Mouse (Mus musculus): Measurements from ENCODE around the gene Agtpbp1.
"Not testable (repeated sequence)": the region's sequence is repeated elsewhere in the genome, so short reads cannot be mapped to it uniquely, and the experiment has no call there.

Agtpbp1 gene

GRCm38 (mm10) chr13:59485456-59485855, 99.6 kb downstream of the Agtpbp1 start:
- no peak for DNase-seq (ENCODE audit: low spot score in 2 of 2)

DNA sequence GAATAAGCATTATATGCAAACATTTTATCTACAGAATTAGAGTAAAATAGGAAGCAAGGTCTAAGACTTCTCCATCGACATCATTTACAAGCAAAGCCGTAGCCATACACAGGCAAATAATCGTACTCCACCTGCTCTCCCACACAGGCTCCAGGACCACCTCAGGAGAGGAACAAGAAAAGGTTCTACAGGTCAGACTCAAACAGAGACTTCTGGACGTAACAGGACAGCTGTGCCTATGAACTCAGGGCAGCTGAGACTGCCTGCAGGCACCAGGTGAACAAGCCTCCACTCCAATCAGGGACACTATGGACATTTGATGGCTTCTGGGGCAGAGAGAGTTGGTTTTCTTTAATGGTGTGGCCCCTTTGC, 103.6 kb downstream of the Agtpbp1 start:
- DNase-seq (ENCODE audit: low spot score in 2 of 2): no peak

DNA sequence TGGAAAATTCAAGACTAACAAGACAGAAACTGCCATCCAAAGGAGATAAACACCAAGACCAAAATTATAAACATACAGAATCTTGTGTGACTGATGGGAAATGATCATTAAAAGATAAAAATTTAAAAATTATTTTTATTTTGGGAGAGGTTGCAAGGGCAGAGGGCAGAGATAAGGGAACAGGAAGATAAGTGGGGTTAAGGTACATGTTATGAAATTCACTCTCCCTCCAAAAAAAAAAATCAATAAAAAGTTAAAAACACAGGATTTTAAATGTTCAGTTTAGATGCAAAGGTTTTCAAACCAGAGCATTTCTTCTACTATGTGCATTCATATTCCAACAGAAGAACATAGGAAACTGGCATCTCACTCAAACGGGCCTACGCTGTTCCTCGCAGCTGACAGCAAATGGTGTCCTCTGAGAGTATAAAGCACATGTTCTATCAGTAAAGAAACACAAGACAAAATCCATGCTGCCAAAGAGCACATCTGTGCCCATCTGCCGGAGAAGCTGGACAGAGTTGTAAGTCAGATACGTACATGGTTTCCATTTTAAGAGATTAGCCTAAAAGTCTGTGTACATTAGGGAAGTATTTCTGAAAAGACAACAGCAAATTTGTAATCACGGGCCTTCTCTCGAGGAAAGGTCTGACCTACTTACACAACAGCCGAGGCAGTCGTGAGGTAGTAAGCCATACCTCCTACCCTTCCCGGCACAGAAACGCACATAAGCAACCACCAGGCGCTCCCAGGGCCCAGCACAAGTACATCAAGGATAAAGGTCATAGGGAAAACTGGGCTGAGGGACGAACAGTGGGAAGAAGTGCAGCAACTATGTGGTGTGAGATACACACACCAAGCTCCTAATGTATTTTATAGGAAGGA, 104.2 kb downstream of the Agtpbp1 start:
- DNase-seq (ENCODE audit: low spot score in 2 of 2): no peak

DNA sequence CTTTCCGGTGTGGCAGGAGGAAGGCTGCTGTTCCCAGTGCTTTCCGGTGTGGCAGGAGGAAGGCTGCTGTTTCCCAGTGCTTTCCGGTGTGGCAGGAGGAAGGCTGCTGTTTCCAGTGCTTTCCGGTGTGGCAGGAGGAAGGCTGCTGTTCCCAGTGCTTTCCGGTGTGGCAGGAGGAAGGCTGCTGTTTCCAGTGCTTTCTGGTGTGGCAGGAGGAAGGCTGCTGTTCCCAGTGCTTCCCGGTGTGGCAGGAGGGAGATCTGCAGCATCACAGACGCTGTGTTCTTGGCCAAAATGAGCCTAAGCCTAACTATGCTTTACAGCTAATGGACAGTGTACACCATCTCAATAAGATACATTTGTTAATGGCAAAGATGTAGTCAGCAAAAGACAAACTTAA, 107.1 kb downstream of the Agtpbp1 start:
- not testable (repeated sequence) for DNase-seq (ENCODE audit: low spot score in 2 of 2)

- no peak for DNase-seq (ENCODE audit: low spot score in 2 of 2)
Measured at GRCm38 (mm10) chr13:59477451-59477850, 107.6 kb downstream of the Agtpbp1 start.

GRCm38 (mm10) chr13:59474973-59475372, 110.1 kb downstream of the Agtpbp1 start:
- DNase-seq (ENCODE audit: low spot score in 2 of 2): no peak

GRCm38 (mm10) chr13:59473341-59473740, 111.7 kb downstream of the Agtpbp1 start:
- DNase-seq (ENCODE audit: low spot score in 2 of 2): no peak

GRCm38 (mm10) chr13:59472222-59472621, 112.8 kb downstream of the Agtpbp1 start:
- DNase-seq (ENCODE audit: low spot score in 2 of 2): no peak

GRCm38 (mm10) chr13:59469701-59470100, 115.3 kb downstream of the Agtpbp1 start:
- DNase-seq (ENCODE audit: low spot score in 2 of 2): no peak

DNA sequence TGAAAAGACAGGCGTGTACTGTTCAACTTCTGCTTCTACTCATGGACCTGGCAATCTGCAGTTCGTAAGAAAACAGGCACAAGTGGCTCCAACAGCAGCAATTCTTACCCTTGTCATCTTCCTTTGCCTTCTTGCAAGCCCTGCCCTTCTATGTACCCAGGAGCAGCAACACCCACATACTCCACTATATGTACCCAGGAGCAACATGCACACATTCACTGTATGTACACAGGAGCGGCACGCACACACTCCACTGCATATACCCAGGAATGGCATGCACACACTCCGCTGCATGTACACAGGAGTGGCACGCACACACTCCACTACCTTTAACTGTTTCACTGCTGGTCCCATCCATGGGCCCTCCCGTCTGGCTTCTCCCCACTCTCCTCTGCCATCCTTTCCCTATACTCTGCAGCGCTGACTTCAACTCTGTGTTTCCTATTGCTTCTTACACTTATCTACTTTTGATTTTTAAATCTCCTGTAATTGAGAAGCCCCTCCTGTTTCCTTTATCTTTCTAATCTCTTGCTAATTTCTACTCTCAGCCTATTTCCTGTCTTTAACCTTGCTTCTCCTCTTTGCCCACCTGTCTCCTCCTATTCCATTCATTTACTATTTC, 116.7 kb downstream of the Agtpbp1 start:
- DNase-seq (ENCODE audit: low spot score in 2 of 2): no peak

DNA sequence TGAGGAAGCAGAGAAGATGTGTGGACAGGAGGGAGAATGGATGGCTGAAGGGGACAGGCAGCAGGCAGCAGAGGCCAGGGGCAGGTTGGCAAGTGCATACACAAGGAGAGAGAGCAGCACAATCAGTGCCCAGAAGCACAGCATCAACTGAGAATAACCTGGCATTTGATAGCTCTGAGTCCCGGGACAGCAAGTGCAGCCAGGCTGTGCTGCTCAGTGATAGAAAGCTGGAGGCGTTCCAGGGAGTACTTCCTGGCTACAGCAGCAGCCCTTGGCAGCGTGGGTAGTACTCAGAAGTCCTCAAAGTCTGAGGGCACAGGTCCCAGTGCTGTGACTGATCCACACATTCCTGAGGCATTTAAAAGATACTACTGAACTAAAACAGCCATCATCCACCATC, 117.4 kb downstream of the Agtpbp1 start:
- peak; percentile 78 to 88 for DNase-seq (ENCODE audit: low spot score in 2 of 2)

DNA sequence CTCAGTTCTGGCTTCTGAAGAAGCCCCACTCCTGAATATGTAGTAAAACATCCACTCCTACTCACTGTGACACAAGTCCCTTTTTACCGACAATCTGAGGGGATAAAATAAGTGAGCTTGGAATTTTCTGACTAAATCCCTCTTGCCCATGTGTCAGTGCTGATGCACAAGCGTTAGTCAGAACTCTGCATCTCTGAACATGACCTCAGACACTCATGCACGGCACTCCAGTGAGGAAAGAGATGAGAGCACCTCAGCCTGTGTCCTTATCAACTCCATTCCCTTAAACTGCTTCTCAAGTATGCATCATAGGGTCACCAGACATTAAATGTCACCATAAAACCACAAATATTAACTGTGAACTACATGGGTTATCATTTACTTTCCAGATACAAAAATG, 124.1 kb downstream of the Agtpbp1 start:
- no peak for DNase-seq (ENCODE audit: low spot score in 2 of 2)

DNA sequence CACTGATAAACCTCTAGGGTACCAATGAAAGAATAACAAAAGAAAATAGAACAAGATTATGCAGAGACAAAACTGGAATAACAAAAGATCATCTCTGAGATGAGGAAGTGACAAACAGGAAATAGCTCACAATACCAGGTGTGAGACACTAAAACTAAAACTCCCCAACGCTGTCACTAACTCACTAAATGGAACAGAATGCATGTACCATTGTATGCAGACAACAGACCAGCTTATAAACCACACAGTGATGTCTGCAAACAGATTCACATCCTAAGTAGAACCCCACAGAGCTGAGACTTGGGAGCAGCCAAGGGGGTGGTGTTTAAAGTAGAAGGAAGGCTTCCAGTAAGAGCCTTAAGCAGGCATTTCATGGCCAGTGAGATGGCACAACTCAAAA, 128.8 kb downstream of the Agtpbp1 start:
- no peak for DNase-seq (ENCODE audit: low spot score in 2 of 2)

GRCm38 (mm10) chr13:59454001-59454785, 130.8 kb downstream of the Agtpbp1 start:
- peak; percentile 22 to 25 for DNase-seq (ENCODE audit: low spot score in 2 of 2)

DNA sequence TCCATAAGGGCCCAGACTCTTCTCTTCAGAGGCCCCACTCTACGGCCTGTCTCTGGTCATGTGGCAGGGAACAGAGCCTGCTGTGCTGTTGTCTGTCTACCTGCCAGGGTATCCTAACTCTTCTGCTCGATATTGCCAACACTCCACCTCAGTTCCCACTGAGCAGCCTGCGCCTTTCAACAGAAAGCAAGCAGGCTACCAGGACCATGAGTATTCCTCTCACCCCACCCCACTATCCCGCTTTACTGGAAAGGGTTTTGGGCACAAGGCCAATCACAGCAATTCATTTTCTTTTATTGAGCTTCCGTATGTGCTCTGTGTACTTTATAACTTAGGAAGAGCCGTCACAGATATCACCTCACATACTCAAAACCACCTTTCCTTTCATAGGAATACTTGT, 131.4 kb downstream of the Agtpbp1 start:
- DNase-seq (ENCODE audit: low spot score in 2 of 2): no peak

GRCm38 (mm10) chr13:59453045-59453444, 132.0 kb downstream of the Agtpbp1 start:
- DNase-seq (ENCODE audit: low spot score in 2 of 2): peak in 1 of 2 experiments; percentile 17

- DNase-seq (ENCODE audit: low spot score in 2 of 2): no peak
Measured at GRCm38 (mm10) chr13:59450840-59451239, 134.2 kb downstream of the Agtpbp1 start.

DNA sequence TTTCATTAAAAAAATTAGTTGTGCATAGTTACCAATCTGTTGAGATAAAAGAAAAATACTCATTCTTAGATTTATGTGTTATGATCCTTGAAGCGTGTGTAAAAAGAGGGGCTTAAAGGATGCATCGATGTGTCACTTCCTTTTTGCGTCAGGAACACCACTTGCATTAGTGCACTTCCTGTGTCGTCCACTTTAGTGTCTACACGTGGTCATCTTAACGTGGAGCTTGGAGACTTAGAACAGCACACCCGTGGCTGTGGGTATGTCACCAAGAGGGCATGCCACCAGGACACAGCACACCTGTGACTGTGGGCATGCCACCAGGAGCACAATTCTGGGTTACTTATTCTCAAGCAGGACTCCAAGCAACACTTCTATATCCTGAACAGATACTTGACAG, 137.9 kb downstream of the Agtpbp1 start:
- DNase-seq (ENCODE audit: low spot score in 2 of 2): no peak

- no peak for DNase-seq (ENCODE audit: low spot score in 2 of 2)
Measured at GRCm38 (mm10) chr13:59445179-59445578, 139.8 kb downstream of the Agtpbp1 start.

- DNase-seq (ENCODE audit: low spot score in 2 of 2): no peak
Measured at GRCm38 (mm10) chr13:59444371-59444770, 140.7 kb downstream of the Agtpbp1 start.

GRCm38 (mm10) chr13:59439683-59440082, 145.3 kb downstream of the Agtpbp1 start:
- no peak for DNase-seq (ENCODE audit: low spot score in 2 of 2)

DNA sequence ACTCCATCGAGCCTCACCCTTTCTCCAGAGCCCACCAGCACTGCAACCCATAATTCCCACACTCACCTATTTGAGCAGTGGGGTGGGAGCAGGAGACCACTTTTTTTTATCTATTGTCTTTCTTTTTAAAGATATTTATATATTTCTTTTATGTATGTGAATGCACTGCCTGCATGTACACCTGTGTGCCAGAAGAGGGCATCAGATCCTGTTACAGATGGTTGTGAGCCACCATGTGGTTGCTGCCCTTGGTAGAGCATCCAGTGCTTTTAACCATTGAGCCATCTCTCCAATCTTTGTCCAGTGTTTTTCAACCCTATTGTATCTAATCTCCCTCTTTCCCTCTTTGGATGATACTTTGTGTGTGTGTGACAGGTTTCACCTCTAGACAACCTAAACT, 150.5 kb downstream of the Agtpbp1 start:
- no peak for DNase-seq (ENCODE audit: low spot score in 2 of 2)
